Mouse (Mus musculus) retina, postnatal 1 day (tissue): ENCODE measurements at regions not wholly inside any gene's neighbourhood (a gene's known extent, or its start where the extent isn't known, plus 50 kb on each side); places are given as distances from the start of the nearest gene placed in this dataset.

ENCODE experiments used
- DNase-seq: peaks from one replicate; pipeline ENCODE4 v3.0.0-alpha.2; 2012

- no peak for DNase-seq
Measured at GRCm38 (mm10) chr9:35328503-35328902, 60.8 kb downstream of the Rpusd4 start.

DNA sequence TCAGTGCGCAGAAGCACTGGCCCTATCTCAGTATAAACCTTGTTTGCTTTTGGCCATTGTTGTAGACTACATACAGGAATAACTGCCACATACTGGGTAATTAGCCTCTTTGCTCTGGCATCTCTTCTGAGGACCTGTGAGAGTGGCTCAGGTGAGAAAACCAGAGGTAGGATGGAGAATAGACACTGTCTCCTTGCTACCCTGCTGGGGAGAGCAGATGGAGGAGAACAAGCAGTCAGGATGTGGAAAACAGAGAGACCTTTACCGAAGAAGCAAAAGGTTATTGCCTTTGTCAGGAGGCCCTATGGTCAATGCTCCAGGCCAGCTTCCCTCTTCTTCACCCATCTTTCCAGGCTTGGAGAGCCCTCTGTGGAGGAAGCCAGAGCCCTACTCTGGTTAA, 62.7 kb downstream of the Rpusd4 start:
- DNase-seq = no peak

DNA sequence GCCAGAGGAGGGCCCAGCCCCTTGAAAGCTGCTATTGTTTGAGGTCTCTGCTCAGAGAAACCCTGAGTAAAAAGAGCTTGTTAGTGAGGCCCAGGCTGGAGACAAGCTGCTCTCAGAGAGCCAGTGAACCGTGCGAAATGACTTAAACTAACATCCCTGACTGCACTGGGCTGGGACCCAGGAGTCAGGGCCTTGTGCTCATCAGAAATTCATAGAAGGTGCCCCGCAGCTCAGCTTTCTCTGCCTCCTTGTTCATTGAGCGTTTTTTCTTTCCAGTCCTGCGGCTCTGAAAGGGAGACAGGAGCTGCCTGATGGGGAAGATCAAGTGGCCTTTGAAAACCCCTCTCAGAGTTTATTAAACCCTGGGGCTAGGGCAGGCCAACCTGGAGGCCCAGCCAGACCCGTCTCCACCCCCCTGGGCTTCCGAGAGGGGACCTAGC, 63.6 kb downstream of the Rpusd4 start:
- peak; percentile 95 for DNase-seq

DNA sequence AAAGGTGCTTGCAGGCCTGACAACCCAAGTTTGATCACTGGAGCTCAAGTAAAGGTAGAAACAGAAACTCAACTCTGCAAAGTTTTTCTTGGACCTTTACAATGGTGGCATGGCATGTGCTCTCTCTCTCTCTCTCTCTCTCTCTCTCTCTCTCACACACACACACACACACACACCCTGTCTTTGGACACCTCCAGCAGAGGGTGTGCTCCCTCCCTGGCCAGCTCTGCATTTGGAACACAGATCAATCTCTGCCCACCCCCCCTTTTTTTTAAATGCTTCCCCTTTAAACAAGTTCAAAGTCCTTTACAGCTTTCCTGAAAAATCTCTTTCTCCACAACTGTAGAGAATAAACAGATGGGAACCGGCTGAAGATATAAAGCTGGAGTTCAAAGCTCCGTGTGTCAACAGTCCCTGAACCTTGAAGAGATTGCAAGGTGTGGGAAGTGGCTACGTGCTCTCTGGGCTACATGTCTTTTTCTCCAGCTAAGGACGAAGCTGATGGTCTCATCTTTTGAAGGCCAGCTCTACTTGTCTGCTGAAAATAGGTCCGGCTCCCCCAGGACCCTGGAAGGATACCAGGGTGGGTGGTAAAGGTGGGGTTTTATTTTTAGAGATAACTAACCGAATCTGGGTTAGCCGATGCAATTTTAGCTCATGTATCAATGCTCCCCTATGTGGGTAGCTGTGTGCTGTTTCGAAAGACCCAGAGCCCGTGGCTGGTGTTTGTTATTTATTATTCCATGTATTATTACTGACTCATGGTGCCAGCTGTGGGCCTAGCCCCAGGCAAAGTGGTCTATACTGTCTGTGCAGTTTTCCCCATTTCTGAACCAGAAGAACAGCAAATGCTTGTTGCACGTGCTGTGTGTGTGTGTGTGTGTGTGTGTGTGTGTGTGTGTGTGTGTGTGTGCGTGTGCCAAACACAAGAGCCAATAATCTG, 65.3 kb downstream of the Rpusd4 start:
- DNase-seq = no peak

GRCm38 (mm10) chr9:35333631-35334005, 66.0 kb downstream of the Rpusd4 start:
- no peak for DNase-seq

DNA sequence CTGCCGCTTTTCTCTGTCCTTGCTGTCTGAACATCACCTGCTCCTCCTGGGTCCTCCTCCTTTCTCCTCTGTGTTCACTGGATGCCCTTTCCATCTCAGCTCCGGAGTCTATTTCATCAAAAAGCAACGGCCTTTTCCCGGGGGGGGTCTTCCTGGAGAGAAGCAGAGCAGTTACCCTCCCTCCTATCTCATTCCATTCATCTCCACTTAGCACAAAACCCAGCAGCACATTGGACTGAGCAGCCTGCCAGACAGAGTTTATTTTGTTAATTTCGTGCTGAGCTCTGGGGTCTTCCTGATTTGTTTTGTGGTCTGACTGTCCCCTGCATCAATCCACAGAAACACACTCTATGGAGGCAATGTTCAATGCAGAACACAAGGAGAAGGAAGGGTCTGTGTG, 66.9 kb downstream of the Rpusd4 start:
- no peak for DNase-seq

- DNase-seq = no peak
Measured at GRCm38 (mm10) chr9:35335181-35335580, 67.5 kb downstream of the Rpusd4 start.

DNA sequence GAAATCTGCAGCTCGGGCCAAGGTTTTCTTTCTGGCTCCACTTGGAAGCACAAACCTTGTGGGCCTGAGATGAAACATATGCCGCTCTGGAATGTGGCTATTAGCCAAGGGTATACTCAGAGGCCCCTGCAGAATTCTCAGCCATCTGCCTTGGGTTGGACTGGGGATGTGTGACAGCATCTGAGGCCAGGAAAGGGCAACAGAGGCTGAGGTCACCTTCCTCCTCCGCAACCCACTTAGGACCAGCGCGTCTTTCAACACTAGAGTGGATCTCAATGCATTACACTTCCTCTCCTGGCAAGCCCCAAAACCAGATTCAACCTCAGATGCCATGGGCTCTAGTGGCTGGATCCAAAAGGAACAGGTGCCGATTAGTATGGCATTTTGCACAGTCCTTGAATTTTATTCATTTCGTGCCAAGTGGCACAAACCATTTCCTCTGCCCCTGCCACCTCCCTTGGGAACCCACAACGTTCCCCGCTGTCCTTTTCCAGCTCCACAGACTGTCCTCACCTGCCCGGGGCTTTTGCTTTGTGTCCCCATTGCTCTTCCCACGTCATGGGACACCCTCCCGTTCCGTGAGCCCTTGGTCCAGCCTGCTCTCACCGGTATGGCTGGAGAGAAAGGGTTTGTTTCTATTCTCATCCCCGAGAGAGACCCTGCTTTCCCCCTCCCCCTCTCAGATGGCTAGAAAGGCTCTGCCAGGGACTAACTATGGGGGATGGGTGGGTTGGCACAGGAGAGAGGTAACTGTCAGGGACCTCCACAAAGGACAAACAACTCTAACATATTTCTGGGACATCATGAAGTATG, 68.4 kb downstream of the Rpusd4 start:
- DNase-seq = peak; percentile 74

GRCm38 (mm10) chr9:35336701-35337055, 69.0 kb downstream of the Rpusd4 start:
- DNase-seq = no peak

DNA sequence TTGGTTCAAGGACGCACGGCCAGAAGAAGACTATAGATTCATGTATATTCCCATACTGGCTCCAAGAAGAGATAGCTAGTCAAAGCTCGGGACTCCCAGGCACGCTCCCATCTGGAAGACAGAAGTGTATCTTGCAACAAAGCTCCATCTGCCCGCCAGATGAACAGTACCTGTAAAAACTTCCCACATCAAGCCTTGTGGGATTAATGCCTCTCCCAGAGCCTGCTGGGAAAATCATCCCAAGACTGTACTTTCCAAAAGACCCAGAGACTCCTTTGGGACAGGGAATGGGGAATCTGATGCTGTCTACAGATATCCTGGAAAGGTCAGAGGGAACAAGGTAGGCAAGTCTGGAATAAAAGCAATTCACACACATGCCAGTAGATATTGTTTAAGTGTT, 71.2 kb downstream of the Rpusd4 start:
- no peak for DNase-seq

DNA sequence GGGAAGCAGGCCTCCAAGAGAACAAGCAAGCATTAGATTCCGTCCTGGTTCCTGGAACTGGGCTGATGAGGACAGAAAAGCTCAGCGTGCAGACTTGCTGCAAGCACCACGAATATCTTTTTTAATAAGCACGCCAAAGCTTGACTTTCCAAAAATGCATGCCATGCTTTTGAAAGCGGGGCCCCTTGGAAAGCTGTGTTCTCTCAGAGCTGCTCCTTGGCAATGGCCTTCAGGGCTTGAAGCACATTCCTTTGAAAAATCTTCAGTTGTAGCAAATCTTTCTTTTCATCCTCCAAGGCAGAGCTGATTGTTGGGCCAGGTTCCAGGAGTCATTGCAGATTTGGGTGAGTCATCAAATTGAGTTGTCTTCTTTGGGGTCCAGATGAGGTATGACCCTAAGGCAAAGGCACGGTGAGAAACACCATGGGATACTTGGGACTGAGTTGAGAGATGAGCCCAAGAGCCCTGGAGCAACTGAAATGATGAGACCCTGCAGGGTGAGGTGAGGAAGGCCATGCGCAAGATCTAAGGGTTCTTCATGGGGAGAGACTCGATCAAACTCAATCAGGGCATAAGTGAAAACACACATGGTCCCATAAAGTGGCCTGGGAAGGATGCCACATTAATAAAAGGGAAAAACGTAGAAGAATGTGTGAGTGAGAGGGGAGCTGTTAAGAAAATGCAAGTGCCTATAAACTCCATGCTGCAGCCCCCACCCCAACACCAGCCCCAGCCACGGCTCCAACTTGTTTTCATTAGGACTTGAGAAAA, 72.0 kb downstream of the Rpusd4 start:
- no peak for DNase-seq

DNA sequence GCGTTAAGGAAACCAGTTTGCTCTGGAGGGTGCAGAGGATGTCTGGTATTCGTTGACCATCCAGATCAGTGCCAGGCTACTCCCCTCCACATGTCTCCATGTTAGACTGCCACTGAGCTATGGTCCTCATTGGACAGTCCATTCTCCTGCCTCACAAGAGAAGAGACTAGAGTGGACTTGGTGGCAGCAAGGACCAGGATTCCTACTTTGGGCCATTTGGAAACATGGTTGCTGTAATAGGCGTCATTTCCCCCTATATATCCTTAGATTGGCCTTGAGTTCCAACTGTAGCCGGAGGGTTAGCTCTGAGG, 72.6 kb downstream of the Rpusd4 start:
- no peak for DNase-seq

DNA sequence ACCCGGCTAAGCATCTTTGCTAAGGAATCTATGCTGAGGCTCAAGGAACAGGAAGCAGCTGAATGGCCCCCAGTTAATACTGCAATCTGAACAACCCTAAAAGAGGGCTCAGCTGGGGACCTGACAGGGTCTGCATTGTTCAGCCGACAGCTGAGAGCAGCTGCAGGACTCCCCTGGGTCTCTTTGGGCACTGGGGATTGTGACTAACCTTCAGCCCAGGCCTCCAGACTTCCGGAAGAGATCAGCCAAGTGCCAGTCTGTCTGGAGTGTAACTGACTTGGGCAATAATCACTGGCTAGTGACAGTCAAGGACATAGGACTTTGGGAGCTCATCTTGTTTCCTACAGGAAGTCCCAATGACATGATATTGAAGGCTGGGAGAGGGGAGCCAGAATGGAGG, 73.1 kb downstream of the Rpusd4 start:
- peak; percentile 54 for DNase-seq

DNA sequence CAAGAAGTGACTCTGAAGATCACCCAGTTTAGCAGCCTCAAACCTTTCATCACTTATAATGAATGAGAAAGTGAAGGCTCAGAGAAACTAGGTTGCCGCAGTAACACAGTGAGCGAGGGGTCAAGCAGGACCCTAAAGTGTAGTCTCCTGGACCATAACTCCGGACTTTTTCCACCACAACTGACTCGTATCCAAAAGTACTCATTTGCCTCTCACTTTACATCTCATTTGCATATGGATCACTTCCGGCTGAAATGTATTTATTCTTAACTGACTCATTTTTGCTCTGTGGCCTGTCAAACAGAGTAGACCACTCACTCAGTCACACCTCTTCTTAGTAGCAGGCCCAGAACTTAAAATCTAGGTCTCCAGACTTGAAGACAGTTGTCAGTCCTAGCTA, 73.7 kb downstream of the Rpusd4 start:
- DNase-seq = no peak

DNA sequence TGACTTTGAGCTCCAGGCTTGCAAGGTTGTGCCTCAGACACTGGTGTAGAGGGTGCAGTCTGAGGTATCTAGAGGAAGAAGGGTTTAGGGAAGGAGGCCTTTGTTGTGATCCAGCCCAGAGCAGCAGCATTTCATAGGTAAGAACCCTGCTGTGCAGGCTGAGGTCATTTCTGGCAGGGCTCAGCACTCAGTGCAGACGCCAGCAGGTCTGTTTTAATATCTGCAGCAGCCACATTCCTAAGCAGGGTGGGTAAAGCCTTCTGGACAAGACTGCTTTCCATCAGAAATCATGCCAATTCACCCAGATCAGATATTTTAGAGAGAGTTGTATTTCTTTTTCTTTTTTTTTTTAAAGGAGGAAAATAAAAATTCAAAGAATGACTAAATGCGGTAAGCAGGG, 74.8 kb downstream of the Rpusd4 start:
- no peak for DNase-seq

DNA sequence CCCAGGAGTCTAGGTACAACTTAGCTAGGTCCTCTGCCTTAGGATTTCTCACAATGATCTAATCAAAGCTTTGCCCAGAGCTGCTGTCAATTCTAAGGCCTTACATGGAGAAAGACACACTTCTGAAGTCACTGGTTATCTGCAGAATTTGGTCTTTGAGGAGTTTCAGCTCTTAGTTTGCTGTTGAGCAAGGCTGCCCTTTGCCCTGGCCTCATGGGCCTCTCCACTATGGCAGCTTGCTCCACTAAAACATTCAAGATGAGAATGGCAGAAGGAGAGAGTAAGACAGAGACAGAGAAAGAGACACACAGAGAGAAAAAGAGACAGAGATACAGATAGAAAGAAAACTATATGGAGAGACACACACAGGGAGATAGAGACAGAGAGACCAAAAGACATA, 75.7 kb downstream of the Rpusd4 start:
- DNase-seq = no peak

- DNase-seq = peak; percentile 47
Measured at GRCm38 (mm10) chr9:35344374-35344773, 76.6 kb upstream of the Cdon start.

- no peak for DNase-seq
Measured at GRCm38 (mm10) chr9:35346378-35346777, 74.5 kb upstream of the Cdon start.

GRCm38 (mm10) chr9:35350046-35350552, 70.8 kb upstream of the Cdon start:
- DNase-seq = no peak

DNA sequence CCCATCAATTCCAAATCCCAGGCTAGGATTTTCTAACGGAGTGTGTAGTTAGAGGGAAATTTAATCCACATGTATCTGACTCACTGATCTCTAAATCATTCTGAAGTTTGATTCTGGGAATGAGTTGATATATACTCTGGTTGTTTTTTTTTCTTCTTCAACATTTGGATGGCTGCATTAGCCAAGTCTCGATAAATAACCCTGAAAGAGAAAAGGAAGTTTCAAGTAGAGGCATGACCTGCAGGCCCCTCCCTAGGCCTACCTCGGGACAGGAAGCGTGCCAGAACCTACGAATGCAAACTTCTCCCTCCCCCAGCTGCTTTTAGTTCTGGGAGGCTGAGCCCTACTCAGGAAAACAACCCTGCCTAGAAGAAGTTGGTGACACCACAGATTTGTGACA, 69.4 kb upstream of the Cdon start:
- no peak for DNase-seq

GRCm38 (mm10) chr9:35354652-35355130, 66.2 kb upstream of the Cdon start:
- peak; percentile 84 for DNase-seq

GRCm38 (mm10) chr9:35359699-35360098, 61.2 kb upstream of the Cdon start:
- DNase-seq = no peak
